Mouse (Mus musculus) E14TG2a.4 (cell line): ENCODE results near the gene Myh9.

ENCODE experiments used
- CTCF ChIP-seq: conservative IDR thresholded peaks from 2 replicates; pipeline ENCODE4 v1.5.1; 2014; ENCODE audit warnings: low read length
- NANOG ChIP-seq: IDR thresholded peaks from 2 replicates; pipeline ENCODE4 v1.6.1; 2014; ENCODE audit warnings: borderline replicate concordance, low read length, mixed read lengths
- POU5F1 ChIP-seq: IDR thresholded peaks from 2 replicates; pipeline ENCODE4 v1.6.1; 2014; ENCODE audit warnings: low read length, borderline replicate concordance

GRCm38 (mm10) chr15:77833083-77833482, 8.9 kb downstream of the Myh9 start:
- no peak for TF ChIP-seq NANOG
- TF ChIP-seq CTCF, result no peak
- no peak for TF ChIP-seq POU5F1
